Mouse (Mus musculus): ENCODE results near the gene Mgea5.
A peak's percentile ranks its signal among the peaks of the same experiment; 100 is the strongest.

The Mgea5 gene

DNA sequence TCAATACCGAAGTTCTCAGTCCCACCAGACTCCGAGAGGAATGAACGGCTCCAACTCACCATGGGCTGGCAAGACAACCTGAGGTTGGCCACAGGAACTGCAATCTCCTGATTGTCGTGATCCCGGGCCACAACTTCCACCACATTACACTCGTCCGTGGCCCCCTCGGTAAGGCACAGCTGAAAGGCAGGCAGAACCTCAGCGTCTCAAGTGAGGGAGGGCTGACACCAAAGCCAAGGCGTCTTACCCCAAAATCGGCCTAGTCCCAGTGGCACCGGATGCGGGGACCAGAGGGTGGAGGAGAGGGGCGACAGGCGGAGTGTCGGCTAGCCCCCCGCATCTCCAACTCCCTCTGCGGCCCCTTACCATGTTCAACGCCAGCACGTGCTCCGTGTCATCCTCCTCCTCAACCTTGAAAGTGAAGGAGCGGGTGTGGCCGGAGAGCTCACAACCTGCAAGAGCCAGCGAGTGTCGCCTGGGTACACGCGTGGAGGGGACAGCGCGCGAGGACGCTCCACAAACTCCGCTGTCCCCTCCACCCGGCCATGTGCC is 34.9 kb downstream of the Mgea5 start:
- no peak for DNase-seq (ENCODE audit: low spot score in 2 of 2)

DNA sequence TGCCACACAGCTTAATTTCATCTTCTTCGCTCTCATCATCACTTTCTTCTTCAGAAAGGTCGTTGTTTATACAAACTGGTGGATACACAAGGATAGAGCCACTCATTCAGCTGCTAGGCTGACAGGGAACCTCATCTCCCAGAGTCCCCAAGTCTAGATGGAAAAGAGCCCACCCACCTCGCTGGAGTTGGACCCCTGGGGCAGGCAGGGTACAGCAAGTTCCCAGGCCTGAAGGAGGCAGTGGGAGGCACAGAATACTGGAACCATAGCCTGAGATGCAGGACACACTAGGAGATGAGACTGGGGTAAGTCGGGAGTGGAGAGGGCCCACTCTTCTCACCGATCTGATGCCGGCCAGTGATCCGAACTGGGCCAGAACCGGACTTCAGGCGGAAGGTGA is 35.4 kb downstream of the Mgea5 start:
- DNase-seq (ENCODE audit: low spot score in 2 of 2), result no peak

DNA sequence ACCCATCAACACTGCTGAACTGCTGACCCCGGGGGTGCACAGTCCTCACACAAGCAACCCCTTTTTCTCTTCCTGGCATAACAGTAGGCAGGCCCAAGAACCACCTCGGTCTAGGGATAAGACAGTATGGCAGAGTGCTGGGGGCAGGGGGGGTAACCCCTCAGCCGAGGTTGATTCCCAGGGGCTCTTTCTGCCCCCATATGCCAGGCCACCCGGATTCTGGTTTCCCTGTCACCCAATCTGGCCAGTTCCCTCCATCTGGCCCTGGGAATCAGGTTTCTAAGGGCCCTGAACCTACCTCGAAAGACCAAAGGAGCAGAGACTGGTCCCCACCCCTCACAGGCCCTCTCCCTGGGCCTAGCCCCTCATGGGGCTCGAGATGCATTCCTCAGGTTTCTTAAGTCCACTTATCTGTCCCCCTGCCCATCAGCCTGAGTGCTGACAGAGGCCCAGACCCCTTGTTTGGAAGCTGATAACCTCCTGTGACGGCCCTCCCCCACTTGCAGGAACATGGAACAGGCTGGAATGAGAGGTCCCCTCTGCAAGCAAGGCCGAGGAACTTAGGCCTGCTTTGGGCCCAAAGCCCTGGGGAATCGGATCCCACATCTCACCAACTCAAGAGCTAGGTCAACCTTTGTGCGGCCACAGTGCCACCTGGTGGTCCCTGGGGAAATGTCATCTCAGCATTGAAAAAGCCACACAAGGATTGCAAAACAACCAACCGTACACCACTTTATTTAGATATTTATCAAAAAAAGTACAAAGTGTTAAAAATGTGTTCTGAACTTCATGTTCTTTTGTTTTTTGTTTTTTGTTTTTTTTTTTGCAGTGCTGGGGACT is 36.4 kb downstream of the Mgea5 start:
- DNase-seq (ENCODE audit: low spot score in 2 of 2), result peak; percentile 70 to 84

DNA sequence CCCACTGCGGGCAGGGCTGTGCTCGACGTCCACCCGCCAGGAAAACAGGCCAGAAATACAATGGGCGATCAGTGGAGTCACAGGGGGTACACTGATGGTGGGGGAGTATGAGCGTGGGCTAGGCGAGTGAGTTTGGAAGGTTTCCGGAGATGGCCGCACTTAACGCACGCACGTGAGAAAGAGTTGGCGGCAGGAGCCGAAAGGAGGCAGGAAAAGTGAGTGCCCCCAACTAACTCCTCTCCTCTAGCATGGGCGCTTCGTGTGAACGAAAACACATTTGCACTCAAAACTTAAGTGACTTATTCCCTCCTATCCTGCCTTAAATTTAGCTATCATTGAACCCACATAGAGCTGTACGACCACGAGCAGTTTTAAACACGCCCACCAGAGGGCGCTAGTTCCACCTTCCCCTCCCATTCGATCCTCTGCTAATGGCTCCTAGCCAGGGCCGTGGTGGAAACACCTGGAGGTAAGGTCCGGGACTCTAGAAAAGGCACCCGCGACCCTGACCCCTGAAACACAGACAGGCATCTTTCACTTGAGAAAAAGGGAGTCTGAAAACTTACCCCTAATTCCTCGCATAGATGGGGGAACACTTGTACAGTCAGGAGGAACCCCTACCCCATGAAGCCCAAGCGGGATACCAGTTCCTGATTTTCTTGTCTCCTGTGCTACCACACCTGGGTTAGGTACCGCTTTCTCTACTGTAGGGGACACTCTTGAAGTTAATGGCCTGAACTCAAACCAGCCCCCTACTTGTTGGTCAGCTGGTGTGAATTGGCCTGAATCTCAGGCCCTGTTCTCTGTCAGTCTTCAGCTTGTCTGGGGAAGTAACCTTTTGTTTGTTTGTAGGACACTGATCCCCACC is 37.2 kb downstream of the Mgea5 start:
- DNase-seq (ENCODE audit: low spot score in 2 of 2), result peak; percentile 57 to 64

DNA sequence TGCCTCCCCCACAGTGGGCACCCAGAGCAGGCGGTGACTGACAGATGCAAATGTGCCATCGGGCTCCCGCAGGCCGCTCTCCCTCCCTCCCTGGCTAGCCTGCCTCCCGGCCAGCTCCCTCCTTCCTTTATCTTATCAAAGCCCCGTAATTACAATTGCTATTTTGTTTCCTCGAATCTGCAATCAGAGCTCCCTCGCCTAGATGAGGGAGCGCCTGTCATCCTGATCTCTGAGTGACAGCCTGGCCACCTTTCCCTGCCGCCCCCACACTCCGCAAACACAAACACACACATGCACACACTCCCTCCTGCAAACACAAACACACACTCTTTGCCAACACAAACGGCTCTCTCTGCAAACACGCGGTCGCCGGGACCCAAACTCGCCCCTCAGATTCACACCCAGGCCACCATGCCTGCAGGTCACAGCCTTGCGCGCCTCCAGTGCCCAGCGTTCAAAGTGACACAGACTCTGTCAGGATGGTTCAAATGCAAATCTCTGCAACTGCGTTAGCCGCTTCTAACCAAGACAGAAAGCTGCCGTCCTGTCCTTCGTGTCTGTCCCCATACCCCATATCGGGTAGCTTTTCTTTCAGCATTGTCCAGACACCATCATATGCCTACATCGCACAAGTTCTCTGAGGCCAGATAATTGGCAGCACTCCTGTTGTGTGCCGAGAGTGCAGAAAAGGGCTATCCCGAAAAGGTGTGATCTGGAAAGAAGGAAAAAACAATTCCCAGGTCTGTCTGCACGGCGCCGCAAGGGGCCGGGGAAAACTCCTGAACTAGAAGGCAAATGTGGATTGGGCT is 38.1 kb downstream of the Mgea5 start:
- no peak for DNase-seq (ENCODE audit: low spot score in 2 of 2)

DNA sequence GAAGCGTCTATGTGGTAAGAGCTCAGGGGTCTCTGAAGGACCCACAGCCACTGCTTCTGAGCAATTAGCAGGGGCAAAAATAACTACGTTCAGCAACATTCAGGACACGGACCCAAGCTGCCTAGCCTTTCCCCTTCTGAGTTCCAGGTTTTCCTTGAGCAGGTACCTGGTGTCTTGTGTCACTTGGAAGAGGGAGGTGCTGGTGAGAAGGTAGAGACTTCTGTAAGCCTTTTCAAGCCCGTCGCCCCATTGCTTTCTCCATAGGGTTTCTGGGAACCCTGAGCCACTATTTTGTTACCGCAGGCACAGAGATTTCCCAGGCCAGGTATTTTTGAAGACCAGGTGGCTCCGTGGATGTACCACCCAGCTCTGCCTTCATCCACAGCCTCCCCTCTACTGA is 40.0 kb downstream of the Mgea5 start:
- DNase-seq (ENCODE audit: low spot score in 2 of 2), result no peak

DNA sequence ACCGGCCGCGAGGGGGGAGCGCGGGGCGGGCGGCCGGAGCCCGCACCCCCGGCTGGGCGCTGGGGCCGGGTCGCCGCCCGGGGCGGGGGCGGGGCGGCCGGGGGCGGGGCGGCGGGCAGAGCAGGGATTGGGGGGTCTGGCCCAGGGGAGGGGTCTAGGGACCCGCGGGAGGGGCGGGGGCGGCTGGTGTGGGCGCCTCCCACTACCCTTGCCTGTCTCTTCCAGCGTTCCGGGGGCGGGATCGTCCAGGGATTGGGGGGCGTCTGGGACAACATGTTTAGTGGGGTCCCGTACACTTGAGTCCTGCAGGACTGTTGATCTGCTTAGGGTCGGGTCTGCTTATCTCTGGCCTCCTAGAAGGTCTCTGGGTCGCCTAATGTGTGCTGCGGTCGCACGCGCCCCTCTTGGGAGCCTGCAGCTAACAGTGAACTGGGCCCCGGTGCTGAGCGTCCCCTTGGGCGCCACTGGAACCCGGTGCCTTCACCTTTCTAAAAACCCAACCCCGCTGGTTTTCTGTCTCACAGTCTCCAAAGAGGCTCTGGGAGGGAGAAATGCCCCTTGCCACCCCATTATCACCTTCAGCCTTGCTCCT is 40.6 kb downstream of the Mgea5 start:
- no peak for DNase-seq (ENCODE audit: low spot score in 2 of 2)

DNA sequence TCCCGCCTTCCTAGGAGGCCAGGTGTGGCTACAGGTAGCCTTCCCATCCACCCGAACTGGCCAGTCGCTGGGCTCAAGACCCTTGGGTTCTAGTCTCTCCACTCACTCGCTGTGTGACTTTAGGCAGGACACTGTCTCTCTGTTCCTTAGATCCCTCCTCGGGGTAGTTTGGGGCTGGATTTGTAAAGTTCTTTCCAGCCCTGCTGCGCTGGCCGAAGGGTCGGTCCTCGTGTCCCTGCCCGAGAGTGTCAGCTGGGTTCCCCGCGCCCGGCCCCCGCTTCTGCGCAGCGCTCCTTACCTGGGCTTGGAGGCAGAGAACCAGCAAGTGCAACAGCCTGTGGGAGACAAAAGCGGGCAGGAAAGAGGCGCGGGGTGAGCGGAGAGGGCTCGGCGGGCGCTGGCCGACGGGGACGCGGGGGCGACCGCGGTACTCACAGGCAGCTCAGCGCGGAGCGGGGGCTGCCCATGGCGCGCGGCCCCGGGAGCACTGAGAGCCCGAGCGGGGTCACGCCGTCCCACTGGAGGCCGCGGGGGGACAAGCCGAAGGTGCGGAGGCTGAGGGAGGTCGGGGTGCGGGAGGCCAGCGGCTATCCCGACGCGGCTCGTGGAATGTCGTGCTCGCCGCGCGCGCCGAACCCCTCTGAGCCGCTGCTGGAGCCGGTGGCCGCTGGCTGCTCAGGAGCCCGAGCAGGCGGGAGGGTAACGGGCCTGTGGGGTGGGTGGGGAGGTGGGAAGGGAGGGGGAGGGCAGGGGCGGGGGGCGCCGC is 41.2 kb downstream of the Mgea5 start, which contains the start of gene Fgf8:
TSS of gene Fgf8 (minus strand) at position 698 of the 766 bp plus-strand sequence.
- no peak for DNase-seq (ENCODE audit: low spot score in 2 of 2)

DNA sequence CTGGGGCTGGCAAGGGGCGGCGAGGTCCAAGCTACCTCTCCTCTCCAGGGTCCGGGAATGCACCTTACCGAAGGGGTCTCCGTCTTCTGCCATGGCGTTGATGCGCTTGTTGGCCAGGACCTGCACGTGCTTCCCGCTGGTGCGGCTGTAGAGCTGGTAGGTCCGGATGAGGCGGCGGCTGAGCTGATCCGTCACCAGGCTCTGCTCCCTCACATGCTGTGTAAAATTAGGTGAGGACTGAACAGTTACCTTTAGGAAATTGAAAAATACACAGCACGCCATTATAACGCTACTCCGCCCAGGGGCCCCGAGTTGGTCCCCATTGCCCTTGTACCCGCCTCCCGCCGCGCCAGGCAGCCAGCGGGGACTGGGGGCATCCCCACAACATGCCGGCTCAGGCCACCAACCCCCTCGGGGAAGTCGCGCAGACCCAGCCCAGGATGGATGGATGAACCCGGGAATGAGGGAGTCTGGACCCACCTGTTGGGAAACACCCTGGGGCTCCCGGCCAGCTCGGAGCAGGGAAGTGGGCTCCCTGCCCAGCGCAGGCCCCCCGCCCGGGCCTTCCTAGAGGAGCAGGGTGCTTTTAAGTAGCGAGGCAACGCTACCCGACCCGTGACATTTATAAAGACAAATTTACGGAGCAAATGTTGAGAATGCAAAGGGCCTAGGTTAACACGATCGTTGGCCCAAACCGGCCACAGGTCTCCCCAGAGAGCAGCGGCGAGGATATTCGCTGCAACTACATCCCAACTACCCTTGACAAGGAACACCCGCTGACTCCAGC is 42.0 kb downstream of the Mgea5 start:
- DNase-seq (ENCODE audit: low spot score in 2 of 2), result no peak

DNA sequence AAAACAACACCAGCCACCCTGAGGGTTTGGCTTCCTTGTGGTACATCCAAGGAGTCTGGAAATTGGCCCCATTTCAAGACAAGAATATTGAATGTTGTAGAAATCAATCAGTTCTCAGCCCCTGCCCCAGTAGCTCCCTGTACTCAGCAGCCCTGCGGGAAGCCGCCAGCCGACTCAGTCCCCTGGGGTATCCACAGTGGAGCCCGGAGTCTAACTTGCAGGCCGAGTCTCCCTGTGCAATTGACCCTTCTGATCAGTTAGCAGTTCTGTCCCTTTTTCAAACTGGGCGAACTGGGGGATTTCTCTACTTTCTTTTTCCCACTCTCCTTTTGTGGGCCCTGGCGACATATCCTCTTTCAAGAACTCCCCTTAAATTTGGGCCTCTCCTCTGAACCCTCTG is 42.8 kb downstream of the Mgea5 start:
- no peak for DNase-seq (ENCODE audit: low spot score in 2 of 2)

DNA sequence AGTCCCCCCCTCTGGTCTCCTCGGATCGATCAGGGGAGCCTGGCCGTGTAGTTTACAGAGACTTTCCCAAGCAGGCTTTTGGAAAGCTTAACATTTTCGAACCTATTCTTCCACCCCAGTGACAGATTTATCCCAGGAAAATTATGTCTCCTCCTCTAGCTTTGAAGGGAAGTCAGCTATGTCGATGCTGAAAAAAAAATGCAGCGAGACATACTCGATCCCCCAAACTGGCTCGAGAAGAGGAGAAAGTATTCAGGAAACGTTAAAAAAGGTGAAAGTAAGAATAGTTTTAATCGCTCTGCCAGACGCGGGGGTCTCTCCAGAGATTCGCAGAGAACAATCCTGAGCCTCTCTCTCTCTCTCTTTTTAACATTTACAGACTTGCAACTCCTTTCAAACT is 43.4 kb downstream of the Mgea5 start:
- no peak for DNase-seq (ENCODE audit: low spot score in 2 of 2)

DNA sequence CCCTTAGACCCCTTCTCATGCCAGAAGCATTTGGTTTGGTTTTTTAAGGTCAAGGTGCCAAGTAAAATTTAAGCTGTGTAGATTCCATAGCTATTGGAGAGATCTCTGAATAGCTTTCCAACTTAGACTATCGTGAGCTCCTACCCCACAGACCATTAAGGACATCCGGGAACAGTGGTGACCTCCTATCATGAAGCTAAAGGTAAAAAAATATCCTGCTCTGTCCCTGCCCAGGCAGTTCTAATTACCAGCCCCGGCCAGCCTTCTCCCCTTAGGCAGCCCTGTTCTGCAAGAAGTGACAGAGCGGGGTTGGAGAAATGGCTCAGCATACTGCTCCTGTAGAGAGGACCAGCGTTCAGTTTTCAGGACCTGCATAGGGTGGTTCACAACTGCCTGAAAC is 45.1 kb downstream of the Mgea5 start:
- DNase-seq (ENCODE audit: low spot score in 2 of 2), result no peak

DNA sequence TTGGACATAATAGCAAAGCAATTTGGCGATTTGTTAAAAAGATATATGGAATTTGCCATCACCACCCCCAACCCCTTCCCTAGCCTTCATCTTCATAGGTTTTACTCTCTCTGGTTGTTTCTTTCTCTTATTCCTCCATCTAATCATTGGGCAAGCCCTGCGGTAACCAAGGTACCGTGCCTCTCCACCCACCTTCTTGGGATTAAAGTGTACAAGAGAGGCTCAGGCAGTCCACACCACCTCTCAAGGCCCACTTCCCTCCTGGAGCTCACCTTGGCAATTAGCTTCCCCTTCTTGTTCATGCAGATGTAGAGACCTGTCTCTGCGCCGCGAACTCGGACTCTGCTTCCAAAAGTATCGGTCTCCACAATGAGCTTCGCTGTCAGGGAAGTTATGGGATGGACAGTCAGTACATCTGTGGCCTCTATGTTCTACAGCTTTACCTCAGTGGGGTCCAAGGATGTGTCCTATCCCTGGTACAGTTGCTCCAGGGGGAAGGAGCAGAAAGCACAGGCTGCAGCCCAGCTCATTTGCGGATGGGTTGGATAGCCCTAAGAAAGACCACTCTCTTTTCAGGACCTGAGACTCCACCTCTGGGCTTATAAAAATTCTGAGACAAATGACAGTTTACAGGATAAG is 45.7 kb downstream of the Mgea5 start:
- DNase-seq (ENCODE audit: low spot score in 2 of 2), result no peak

DNA sequence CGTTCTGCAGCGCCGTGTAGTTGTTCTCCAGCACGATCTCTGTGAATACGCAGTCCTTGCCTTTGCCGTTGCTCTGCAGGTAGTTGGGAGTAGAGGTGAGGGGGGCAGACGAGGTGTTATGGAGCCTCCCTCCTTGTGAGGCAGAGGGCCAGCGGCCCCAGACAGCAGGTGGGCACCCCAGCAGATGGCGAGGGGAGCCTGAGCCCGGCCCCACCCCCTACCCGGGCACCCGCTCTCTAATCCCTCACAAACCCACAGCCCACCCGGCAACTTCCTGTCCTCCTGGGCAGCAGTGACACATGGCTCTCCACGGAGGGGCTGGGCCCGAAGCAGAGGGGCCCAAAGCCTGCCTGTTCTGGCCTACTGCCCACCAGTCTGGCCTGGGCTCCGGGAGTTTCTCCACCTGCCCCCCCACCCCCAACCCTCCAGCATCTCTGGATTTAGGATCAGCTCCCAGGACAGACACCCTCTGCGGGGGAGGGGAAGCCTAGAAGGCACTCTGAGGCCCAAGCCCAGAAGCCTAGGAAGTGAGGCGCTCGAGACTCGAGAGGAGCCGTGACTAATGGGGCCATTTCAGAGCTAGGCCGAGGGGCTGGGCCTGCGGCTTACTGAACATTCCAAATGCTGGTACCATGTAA is 46.3 kb downstream of the Mgea5 start:
- no peak for DNase-seq (ENCODE audit: low spot score in 2 of 2)

DNA sequence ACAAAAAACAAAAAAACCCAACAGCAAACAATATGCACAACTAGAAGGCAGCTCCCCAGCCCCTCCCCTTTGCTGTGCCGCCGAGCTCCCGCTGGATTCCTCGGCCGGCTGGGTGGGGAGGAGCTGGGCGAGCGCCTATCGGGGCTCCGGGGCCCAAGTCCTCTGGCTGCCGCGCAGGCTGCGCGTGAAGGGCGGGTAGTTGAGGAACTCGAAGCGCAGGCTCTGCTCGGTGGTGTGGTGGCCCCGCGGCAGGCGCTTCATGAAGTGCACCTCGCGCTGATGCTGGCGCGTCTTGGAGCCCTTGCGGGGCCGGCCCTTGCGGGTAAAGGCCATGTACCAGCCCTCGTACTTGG is 46.8 kb downstream of the Mgea5 start:
- peak in 1 of 2 experiments; percentile 35 for DNase-seq (ENCODE audit: low spot score in 2 of 2)

DNA sequence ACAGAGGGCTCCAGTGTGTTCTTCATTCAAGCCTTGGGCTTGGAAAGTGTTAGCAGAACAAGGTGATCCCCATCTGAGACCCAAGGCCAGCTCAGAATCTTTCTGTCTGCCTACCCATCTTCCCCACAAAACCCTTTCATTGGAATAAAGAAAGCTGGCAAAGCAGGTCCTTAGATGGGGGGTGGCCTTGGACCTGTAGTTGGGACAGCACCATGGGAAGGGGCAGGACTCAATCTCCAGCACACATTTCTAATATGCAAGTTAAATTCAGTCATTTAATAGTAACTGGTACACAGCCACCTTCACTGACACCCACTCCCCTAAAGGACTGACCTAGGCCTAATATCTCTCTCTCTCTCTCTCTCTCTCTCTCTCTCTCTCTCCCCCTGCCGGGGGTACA is 47.4 kb downstream of the Mgea5 start:
- DNase-seq (ENCODE audit: low spot score in 2 of 2), result no peak

DNA sequence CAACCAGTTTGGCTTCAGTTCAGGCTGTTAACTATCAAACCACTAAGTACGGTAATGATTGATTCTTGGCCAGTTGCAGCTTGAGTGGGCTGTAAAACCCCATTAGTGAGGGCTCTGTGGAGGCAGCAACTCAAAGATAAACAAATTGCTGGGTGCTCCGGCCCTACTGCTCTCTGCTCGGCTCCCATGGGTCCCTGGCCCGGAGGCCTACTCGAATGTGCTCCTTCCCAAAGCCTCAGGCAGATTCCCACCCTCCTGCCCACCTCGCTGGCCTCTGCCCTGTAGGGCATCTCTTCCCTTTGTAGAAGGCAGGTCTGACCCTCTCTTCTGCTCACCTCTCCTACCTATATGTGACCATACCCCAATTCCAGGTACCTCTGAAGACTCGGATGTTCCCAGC is 48.9 kb downstream of the Mgea5 start:
- no peak for DNase-seq (ENCODE audit: low spot score in 2 of 2)

DNA sequence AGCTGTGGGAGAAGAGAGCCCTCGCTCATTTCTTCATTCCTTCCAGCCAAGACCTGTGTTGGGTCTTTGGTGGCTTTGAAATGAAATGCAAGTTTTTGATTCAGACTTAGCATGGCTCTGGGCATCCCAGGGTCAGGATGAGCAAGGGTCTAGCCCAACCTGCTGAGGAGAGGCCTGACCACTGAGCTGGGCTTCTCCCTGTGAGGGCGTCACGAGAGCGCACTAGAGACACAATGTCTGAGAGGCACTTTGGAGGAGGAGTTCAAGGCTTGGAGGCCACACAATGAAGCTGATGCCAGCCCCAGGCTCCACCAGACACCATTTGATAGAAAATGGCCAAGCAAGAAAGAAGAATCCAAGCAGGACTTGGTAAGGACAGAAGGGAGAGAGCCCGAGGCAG is 49.4 kb downstream of the Mgea5 start:
- no peak for DNase-seq (ENCODE audit: low spot score in 2 of 2)

DNA sequence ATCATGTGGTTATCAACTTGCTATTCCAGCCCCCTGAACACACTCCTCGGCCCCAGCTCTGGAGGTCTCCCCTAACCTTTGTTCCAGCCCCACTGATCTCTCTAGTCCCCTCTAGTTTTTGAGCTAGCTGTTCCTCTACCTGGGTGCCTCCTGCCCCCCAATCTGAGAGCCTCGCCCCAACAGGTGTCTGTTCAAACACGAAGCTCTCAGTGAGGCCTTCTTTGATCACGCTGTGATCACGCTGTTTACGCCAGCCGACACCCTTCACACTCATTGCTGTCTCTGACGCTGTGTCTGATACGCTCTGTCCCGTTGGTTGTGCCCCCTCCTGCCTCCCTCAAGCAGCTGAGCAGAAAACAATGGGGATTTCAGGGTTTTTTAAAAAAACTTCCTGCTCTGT is 50.1 kb downstream of the Mgea5 start:
- no peak for DNase-seq (ENCODE audit: low spot score in 2 of 2)
